Mouse (Mus musculus) embryonic fibroblast, embryonic 13.5 days (primary cell): ENCODE measurements around the gene Myh8.

Source experiments
- CTCF ChIP-seq: IDR thresholded peaks from 2 replicates; pipeline ENCODE4 v1.5.1; 2011; ENCODE audit warnings: mild to moderate bottlenecking, control low read depth, low read length, moderate library complexity, borderline replicate concordance; ENCODE audit not compliant: insufficient read depth
- POLR2A ChIP-seq: IDR thresholded peaks from 2 replicates; pipeline ENCODE4 v1.6.1; 2011; ENCODE audit warnings: low read depth, mild to moderate bottlenecking, control low read depth, low read length, moderate library complexity

DNA sequence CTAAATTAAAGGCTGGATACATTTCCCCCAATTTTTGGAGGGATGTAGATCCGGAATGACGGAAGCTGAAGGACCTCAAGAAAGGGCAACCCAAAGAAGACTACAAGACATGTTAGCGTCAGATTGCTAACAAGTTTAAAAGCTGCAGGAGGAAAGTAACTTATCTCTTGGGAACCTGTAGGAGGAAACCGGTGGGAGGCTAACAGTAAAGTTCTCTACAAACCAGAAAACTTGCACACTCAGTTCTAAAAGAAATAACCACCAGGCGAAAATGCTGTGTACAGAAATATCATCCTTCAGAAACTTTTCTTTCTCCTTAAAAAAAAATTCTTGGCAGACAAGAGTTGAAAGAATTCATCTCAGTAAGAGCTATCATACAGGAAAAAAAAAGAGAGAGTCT lies 47.8 kb upstream of the Myh8 start:
- no peak for TF ChIP-seq POLR2A
- TF ChIP-seq CTCF: no peak
